Mouse (Mus musculus): ENCODE measurements around the gene Hivep2. TPM values are rescaled to one million over a fixed set of nuclear protein-coding genes. Genes with fewer than 3 reads are reported as not detected.

The Hivep2 gene
- total RNA-seq, 2 experiments from 2014 or later = 25.7 to 28.4 TPM

DNA sequence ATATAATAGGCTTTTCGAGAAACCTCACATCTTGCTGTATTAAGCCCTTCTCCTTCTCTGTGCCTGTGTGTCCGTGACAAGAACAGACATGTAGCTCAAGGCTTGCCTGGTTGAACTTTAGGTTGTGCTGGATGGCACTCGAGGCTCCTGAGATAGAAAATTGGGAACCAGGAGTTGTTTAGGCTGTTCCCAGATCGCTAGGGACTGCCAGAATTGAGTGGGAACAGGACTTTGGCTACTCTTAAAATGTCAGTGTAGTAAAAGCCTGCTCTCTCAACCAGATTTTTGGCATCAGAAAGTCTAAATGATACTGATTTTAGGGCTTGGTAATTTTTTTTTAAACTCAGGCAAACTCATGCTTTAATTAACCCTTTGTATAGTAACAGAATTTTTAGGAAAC is 101.9 kb downstream of the Hivep2 start:
- intact Hi-C loops (cut with DNase I) = no loop called here
- no peak for DNase-seq

DNA sequence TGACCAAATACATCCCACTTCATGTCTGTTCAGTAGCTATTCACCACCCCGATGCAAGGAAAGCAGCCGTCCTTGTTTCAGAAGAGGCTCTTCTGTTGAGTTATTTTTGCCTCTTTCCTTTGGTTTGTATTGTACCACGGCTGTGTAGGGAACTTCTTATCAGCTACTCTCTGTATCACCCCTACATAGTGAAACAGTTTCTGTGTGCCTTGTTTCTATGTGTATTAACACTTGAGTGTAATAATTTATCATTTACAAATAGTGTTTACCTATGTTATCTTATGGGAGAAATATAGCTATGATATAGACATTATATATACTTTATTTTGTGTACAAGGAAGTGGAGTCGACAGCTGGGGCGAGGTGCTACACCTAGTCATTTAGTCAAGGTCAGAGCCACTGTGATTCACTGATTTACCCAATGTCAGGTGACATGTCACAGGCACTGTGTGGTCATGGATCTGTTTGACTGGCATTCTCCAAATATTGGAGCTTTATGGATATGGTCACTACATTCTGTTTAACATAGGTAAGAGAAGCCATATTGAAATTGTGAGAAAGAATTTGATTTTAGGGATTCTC is 104.7 kb downstream of the Hivep2 start:
- no peak for DNase-seq
- intact Hi-C loops (cut with DNase I) = no loop called here

DNA sequence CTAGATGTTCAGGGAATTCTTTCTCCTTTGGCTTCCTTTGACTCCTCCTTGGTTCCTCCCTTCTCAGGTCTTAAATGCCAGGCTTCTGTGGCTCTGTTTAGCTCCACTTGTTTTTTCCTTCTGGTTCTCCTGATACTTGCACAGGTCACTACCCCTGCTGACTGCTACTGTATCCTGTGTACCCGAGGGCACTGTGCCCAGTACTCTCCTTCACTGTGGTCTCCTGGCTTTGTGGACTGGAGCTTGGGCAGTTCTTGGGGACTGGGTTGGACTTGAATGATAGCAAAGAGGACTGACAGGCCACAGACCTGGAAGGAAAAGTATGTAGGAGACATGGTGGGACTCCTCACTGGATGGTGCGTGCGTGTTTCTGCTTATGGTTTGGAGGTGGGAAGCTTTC is 106.6 kb downstream of the Hivep2 start:
- intact Hi-C loops (cut with DNase I) = no loop called here
- no peak for DNase-seq

DNA sequence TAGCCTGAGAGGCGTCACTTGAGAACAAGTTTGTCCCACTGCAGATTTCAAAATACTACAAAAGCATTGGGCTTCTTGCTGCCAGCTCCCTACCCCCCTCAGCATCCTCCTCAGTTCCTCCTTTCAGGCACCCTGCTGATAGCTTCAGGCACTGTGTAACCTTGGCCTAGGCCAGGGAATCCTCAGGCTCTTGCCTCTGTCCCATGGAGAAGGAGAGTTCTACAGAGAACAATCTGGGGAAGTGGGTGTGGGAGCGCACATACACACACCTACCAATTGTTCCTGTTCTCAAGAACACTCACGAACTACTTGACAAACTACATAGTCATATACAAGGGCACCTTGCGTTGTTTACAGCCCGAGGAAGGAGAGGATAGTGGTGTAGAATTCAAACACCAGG is 109.9 kb downstream of the Hivep2 start:
- intact Hi-C loops (cut with DNase I) = no loop called here

DNA sequence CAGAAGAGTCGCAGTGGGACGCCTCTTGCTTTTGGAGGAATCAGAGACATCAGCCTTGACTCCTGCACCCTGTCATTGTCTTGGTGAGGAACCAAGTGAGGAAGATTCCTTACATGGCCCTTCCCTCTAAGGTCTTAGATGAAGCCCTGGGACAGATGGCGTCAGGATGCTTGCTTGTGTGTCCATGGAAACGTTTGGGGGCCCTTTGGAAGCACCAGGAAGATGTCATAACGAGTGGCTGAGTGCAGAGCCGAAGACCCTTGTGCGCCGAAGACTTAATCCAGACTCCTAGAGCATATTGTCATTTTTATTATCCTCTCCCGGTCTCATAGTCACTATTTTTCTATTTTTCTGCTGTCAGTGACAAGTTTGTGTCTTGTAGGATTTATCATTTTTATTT is 111.0 kb downstream of the Hivep2 start:
- DNase-seq = no peak
- intact Hi-C loops (cut with DNase I) = no loop called here

More for the DNA sequence above, 109.9 kb downstream of the Hivep2 start:
- no peak for DNase-seq

DNA sequence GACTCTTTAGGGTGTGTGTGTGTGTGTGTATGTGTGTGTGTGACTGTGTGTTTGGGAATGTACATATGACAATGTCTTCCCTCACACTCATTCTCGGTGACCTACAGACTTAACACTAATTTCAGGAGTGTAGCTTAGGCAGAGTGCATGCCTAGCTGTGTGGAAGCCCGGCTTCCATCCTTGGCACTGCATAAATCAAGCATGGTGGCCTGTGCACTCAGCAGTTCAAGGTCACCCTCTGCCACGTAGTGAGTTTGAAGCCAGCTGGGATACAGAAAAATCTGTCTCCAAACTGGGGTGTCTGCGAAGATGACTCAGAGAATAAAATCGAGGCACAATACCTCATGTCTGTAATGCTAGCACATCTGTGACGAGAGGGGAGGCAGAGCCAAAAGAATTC is 115.0 kb downstream of the Hivep2 start:
- DNase-seq = no peak
- intact Hi-C loops (cut with DNase I) = no loop called here

DNA sequence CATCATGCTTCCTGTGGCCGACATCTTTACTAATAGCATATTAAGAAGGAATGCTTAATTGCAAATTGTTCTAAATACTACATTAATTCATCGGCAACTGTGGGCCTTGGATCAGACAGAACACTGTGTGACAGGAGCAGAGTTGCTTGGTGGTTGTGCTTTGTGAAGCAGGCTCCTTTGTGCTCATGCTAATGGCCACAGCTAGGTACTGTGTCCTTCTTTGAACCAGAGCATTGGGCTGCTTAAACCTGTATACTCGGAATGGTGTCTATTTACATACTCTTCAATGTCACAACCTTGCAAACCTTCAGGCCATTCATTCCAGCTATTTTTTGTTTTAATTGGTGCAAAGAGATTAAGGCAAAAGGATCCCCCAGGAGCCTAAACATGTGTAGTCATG is 115.9 kb downstream of the Hivep2 start:
- no peak for DNase-seq
- intact Hi-C loops (cut with DNase I) = no loop called here

DNA sequence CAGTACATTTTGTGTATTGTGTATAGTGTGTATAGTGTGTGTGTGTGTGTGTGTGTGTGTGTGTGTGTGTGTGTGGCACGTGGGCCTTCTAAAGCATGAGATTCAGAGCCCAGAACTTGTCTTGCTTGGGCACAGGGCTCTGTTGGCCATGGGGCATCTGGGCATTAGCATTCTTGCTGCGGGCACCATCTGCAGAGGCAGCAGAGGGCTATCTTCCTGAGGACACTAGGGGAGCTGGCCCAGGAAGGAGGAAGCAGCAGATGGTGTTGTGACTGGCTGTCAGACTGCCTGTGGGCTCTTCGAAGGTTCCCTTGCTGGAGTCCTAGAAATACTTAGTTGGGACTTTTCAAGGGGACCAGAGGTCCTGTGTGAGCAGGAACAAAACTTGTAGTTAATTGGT is 116.4 kb downstream of the Hivep2 start:
- intact Hi-C loops (cut with DNase I) = no loop called here
- no peak for DNase-seq

DNA sequence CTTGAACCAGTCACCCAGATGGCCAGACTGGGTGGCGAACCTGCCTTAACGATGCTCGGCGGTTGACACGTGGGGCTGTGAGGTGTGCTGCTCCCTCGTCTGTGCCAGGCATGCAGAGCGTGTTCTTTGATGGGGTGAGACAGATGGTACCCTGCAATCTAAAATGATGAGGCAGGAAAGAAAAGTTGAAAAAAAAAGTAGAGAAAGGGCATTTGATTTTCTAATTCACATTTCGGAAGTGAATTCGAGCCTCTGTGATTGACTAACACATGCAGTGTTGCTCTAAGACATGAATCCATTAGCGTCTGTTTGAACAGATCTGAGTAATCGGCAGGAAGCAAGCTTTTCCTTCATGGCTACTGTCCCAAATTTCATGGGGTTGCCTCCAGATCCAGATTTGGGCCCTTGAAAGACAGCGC is 119.4 kb downstream of the Hivep2 start:
- intact Hi-C loops (cut with DNase I) = loop anchor here (5.0 kb wide), 3 partner anchors 38 to 117 kb away; no protein-coding TSS in a partner anchor
- DNase-seq = peak; percentile 52 to 54

DNA sequence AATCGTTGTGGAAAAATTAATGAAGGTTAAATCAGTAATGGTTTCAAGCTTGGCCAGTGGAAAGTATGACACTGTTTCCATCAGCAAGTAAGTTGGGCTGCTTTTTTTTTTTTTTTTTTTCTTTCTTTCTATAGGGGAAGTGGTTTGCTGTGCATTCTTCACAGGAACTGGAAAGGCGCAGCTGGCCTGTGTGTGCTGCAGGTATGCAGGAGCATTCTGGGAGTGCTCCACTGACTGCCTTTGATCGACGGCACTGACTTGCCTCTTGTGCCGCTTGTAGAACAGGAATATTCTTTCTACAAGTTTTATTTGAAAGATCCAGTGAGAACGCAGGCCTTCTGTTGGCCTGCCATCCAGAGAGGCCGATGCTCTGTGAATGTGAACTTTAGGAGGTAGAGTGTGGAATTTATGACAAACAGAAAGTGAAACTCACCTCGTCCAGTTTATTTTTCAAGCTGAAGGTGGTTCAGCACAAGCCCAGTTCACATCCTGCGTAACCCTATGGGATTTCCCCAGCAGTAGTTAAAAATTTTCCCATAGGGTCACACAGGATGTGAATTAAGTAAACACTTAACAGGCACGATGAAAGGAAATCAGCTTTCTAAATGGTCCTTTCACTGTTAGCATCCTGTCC is 120.1 kb downstream of the Hivep2 start:
- DNase-seq = peak in 1 of 2 experiments; percentile 25
- intact Hi-C loops (cut with DNase I) = loop anchor here (2.0 to 5.0 kb wide), 4 partner anchors 39 to 119 kb away; partner anchors contain the start of gene Hivep2

DNA sequence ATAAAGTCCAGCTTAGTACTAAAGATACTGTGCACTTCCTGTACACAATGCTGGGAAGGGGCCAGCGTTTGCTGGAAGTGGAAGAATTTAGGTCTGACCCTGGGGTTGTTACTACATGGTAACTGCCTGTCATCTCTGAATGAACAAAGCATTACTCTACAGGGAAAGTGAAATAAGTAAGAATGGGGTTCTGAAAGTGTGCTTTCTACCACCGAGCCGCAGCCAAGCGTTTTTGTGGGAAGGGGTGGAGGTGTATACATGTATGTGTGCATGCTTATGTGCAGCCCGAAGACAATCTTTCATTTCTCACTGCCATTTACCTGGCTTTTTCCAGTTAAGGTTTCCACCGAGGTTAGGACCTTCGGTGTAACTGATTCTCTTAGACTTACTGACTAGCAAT is 121.4 kb downstream of the Hivep2 start:
- intact Hi-C loops (cut with DNase I) = loop anchor here (2.0 to 5.0 kb wide), 4 partner anchors 40 to 121 kb away; partner anchors contain the start of gene Hivep2
- DNase-seq = no peak

DNA sequence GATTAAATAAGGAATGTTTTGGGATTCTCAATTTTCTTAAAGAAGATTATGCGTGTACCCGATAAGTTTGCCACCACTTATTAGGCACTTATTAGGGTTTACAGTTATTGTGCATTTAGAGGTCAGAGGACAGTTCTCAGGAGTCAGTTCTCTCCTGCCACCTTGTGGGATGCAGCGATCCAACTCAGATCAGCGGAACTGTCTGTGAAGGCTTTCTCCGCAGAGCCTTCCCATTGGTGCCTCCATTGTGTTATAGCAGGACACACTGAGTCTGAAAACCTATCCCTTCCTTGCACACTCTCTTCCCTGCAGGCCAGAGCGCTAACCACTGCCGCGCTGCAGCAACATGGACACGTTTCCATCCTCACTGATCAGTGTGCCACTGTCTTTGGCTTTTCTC is 123.6 kb downstream of the Hivep2 start:
- intact Hi-C loops (cut with DNase I) = loop anchor here (5.0 kb wide), 3 partner anchors 42 to 113 kb away; no protein-coding TSS in a partner anchor
- peak; percentile 42 to 55 for DNase-seq

DNA sequence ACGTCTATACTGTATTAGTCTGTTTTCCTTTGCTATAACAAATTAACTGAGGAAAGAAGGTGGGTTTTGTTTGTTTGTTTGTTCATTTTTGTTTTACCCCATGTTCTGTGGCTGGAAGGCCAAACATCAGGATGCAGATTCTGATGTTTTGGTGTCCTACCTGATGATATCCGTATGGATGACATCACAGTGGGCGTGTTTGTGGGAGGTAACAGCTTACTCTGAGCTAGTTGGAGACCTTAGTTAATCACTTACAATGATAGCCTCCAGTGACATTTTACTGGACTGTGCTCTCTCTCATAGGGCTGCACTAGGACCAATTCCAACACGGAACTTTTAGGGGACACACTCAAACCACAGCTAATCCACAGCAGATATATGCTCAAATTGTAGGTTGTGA is 128.2 kb downstream of the Hivep2 start:
- no peak for DNase-seq
- intact Hi-C loops (cut with DNase I) = loop anchor here (5.0 kb wide), 1 partner anchor 227 kb away; the partner anchor contains the start of gene Aig1

DNA sequence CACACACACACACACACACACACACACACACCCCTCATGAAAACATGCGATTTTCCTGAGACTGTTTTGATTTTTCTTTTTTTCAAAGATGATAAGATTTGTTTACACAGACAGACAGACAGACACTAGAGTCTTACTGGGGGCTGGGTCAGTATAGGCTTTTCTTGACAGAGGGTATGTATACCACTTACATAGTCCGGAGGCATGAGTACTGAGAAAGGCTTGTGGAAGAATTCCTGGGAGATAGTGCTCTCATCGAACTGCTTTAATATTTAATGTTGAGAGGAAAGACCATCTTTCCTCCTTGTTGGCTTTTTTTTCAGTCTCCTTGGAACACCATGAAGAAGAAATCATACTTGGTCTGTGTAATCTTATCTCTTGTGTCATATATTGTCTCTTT is 130.2 kb downstream of the Hivep2 start:
- intact Hi-C loops (cut with DNase I) = loop anchor here (5.0 kb wide), 1 partner anchor 96 kb away; no protein-coding TSS in a partner anchor
- DNase-seq = no peak

DNA sequence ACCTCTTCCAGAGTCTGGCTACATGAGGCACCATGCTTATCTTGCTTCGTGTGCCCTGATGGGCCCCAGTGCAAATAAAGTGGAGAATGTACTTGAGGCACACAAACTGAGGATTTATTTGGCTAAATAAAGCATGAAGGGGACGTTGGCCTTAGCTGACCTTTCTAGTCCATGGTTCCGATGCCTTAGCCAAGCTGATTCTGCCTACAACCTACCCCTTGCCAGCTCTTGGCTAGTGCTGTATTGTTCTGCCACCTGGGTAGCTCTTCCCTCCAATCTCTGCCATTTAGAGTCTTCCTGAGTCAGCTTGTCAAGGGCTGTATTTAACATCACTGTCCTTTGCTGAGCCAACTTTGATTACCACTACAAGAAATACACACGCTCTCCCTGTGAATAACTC is 133.3 kb downstream of the Hivep2 start:
- DNase-seq = no peak

DNA sequence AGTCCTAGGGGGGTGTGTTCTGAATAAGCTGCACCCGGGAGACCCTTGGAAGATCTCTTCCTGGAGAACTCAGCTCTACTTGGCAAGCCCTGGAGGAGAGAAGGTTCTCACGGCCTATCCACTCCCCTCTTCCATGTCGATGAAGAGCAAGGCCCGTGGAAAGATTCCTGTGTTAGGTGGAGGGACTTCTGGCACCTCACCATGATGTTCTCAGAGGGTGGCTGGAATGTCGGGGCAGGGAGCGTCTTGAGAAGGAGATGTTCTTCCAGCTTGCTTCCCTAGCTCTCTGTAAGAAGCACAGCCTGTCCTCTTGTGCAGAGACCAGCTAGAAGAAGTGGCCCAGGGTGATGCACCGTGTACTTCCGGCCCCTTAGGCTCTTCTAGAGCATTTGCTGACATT is 134.2 kb downstream of the Hivep2 start:
- no peak for DNase-seq
- intact Hi-C loops (cut with DNase I) = no loop called here

More for the DNA sequence above, 133.3 kb downstream of the Hivep2 start:
- intact Hi-C loops (cut with DNase I) = loop anchor here (5.0 kb wide), 1 partner anchor 93 kb away; no protein-coding TSS in a partner anchor

DNA sequence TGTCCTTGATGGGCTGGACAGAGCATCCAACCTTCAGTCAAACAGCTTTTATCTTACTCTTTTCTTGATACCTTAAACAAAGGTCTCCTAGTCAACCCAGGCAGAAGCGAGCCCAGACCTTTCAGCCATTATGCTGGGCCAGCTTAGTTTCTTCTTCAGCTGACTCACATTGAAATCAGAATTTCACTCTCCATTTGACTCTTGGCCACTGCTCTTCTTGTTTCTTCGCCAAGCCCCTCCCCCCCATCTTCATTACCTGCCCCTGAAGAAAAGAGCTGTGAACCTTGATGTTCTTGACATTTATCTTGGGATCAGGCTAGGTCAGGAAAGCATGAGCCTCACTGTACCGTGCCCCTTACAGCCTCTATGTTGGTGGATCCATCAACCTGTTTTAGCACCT is 135.0 kb downstream of the Hivep2 start:
- intact Hi-C loops (cut with DNase I) = no loop called here
- DNase-seq = no peak

DNA sequence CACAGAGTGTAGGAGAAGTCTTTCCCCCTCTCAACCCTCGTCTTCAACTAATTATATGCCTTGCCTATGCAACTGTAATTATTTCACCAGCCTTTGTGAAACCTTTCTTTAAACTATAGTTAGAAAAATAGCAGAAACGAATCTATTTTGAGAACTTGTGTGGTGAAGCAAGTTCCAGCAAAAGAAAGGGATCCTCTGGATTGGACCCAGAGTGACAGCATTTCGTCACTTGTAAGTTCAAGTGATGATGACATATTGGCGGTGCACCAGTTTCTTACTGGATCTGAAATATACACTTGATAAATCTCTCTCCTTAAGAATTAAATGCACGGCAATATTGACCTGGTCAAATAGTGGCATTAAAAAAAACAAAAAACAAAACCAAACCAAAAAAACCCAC is 136.1 kb downstream of the Hivep2 start:
- no peak for DNase-seq
- intact Hi-C loops (cut with DNase I) = no loop called here

DNA sequence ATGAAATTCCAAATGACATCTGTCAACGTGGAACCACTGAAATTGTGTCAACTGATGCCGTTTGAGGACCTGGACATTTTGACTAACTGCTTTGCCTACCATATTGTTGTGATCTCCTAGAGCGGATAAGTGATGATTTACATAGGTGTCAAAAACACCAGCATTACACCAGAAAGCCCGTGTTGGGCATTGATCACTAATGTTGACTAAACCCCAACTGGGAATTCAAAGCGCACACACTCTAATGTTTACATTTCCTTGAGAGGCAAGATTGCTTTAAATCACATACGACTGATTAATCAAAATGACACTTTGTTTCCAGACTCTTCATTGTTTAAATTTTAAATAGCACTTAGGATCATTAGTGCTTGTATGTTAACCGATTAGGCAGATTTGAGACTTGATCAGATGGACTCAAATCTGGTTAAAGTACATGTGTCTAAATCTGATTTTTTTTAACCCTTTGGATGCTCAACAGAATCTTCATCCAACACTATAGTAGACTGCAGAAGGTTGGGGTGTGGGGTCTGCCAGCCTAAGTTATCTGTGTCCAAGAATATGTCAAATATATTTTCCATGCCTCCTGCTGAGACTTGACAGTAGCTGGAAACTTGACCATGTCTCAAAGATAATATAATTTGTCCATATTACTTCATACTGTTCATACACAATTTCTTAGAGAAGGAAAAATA is 142.3 kb downstream of the Hivep2 start:
- no peak for DNase-seq
- intact Hi-C loops (cut with DNase I) = no loop called here

DNA sequence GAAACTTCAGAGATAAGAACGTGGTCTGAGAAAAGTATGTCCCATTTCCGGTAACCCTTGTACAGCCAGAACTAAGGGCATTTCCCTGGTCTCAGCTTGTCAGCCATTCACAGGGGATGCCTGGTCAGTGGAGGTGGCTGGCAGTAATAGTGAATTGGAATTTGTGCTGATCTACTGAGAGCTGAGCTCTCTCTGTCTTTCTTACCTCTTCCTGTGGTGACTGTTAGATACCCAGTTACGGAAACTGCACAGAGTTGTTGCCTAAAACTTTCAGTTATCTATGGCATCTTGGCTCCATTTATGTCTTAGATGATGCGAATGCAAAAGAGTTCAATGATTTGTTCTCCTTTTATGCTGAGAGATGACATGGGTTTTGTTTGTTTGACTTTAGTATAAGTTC is 150.0 kb downstream of the Hivep2 start:
- intact Hi-C loops (cut with DNase I) = no loop called here
- DNase-seq = no peak

DNA sequence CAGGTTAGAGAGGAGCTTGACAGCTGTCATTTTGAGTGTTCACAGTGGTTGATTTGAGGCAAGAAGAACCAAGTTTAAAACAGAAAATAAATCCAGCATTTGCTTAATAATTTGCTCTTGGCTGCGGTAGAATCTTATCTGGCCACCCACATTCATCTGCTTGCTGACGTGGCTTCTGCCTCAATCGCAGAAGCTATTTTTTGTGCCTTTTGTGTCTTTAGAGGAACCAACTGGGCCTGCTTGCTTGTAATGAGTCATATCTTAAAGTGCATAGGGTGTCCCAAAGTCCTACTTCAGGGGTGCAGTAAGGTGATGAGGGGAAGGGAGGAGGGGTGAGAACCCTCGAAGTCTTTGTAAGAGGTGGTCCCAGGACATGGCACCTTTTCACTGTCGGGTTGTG is 151.1 kb downstream of the Hivep2 start:
- intact Hi-C loops (cut with DNase I) = no loop called here

DNA sequence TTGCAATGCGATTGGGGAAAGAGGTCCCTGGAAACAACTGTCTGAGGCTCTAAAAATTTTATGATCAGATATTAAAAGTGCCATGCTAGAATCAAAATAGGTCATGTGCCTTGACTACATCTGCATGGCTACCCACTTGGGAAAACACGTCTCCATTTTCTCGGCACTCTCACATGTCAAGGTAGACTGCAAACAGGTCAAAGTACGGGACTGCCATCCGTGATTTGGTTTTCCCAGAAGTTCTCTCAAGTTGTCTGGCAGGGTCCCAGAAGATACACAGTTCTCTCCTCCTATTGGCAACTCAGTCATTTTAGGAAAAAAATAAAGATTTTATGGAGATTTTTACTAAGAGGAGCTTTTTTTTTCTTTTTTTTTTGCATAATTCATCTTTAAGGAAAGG is 153.3 kb downstream of the Hivep2 start:
- intact Hi-C loops (cut with DNase I) = no loop called here
- no peak for DNase-seq

More for the DNA sequence above, 151.1 kb downstream of the Hivep2 start:
- no peak for DNase-seq

Measured in heart, postnatal 10 days (tissue).